Comparison of ENCODE assay signal across 24 mouse cellular contexts in genomic region chr11:118330361-118330760, GRCm38 (mm10). TPM values are rescaled to one million over a fixed set of nuclear protein-coding genes. Genes with fewer than 3 reads are reported as not detected.
DNase-seq lines count a peak whose midpoint lies in the region; ATAC-seq and TF ChIP-seq lines count a peak whose summit lies in the region.
"Had no signal": no experiment of that assay in that cellular context is flagged by ENCODE, and none has a peak within 500 bp of the region (broad histone marks: within the 10 kb centered on the region; RNA-seq: fewer than 3 reads in every experiment).

No protein-coding gene starts in this region.

- no peaks in the 10 kb centered on the region for H3K27me3 ChIP-seq in testis, adult 2 months (ENCODE audit: control insufficient read depth, insufficient read depth, low read length)
- H3K27me3 ChIP-seq: embryonic facial prominence, embryonic 12.5 days; embryonic facial prominence, embryonic 15.5 days; heart, embryonic 12.5 days; heart, embryonic 15.5 days had no signal

- peaks cover 15% of the 10 kb centered on the region for H3K4me1 ChIP-seq in testis, adult 2 months (ENCODE audit: control insufficient read depth, insufficient read depth, low read length)

- H3K36me3 ChIP-seq in testis, adult 2 months (ENCODE audit: control insufficient read depth, insufficient read depth, low read length), result no peaks in the 10 kb centered on the region

- H3K27ac ChIP-seq in testis, adult 2 months (ENCODE audit: control insufficient read depth, insufficient read depth, low read depth, low read length), result no peak overlapping the region
- H3K27ac ChIP-seq: embryonic facial prominence, embryonic 12.5 days; embryonic facial prominence, embryonic 15.5 days; heart, embryonic 15.5 days; hindbrain, embryonic 14.5 days; hindbrain, postnatal 0 days had no signal

- 0 out of 2 replicates have a peak, but pooled peaks have one; percentile 10 for TF ChIP-seq POLR2A in testis, adult 2 months (IDR thresholded peaks at IDR 0.05; ENCODE audit: control insufficient read depth, low read depth, low read length)

- DNase-seq in frontal cortex, postnatal 14 days (ENCODE audit: low spot score in 2 of 2), result no peak
- peak; percentile 91 for DNase-seq in heart, adult 11 months
- no peak for DNase-seq in heart, postnatal 10 days
- DNase-seq in testis, postnatal 10 days (ENCODE audit: low spot score), result no peak
- DNase-seq: adrenal gland, postnatal 10 days; adrenal gland, postnatal 36 days; cerebellum, adult 18-20 months; cerebellum, adult 9-10 months; cerebellum, postnatal 14 days; forebrain, postnatal 0 days; heart, adult 18-20 months; heart, postnatal 14 days; heart, postnatal 4 days had no signal

- no peak overlapping the region for H3K4me3 ChIP-seq in testis, adult 2 months (ENCODE audit: control insufficient read depth, low read depth, low read length)
- H3K4me3 ChIP-seq: embryonic facial prominence, embryonic 12.5 days; embryonic facial prominence, embryonic 15.5 days; heart, embryonic 12.5 days; heart, embryonic 15.5 days had no signal

- intact Hi-C loops in heart, postnatal 10 days (cut with DNase I), result no loop called here

- TF ChIP-seq CTCF in testis, adult 2 months (IDR thresholded peaks at IDR 0.05; ENCODE audit: control insufficient read depth, insufficient read depth, insufficient replicate concordance, low read depth, low read length), result no peak

- ATAC-seq in frontal cortex, adult (ENCODE audit: low TSS enrichment), result peak; percentile 3; the same call in 1 of the 2 replicates
- ATAC-seq: forebrain, embryonic 14.5 days; forebrain, postnatal 0 days; hindbrain, postnatal 0 days; inflammation-experienced regulatory T-cells, adult 6 months; intestine, embryonic 16.5 days had no signal

RNA-seq across cellular contexts. Expression of gene Cep295nl, which starts 11.9 kb away (rescaled TPM):
- 1 to 10 TPM; 1.4 to 2.0 TPM for total RNA-seq in heart, postnatal 10 days (2021)
- 274 and 283 TPM in 2 replicates for polyA plus RNA-seq in testis, adult 2 months (2012; rRNA removed)
- polyA plus RNA-seq: hindbrain, embryonic 14.5 days had no signal

RNA-seq across cellular contexts. Expression of gene Timp2, which starts 25.2 kb away (rescaled TPM):
- total RNA-seq in heart, postnatal 10 days (2021), result 100 to 1,000 TPM; 199 to 211 TPM
- 81.7 and 94.1 TPM in 2 replicates for polyA plus RNA-seq in testis, adult 2 months (2012; rRNA removed)

RNA-seq across cellular contexts. Expression of gene Usp36, which starts 40.3 kb away (rescaled TPM):
- total RNA-seq in heart, postnatal 10 days (2021), result 10 to 100 TPM; 13.9 TPM
- 3.7 and 3.9 TPM in 2 replicates for polyA plus RNA-seq in testis, adult 2 months (2012; rRNA removed)
